Mouse (Mus musculus) MEL (cell line): Measurements from ENCODE around the gene Hyal4. TPM values are rescaled to one million over a fixed set of nuclear protein-coding genes. Genes with fewer than 3 reads are reported as not detected.

Source experiments
- DNase-seq: peaks from one replicate; pipeline ENCODE4 v3.0.0; 2011; ENCODE audit warnings: low read depth, low spot score
- H3K27ac ChIP-seq: 2 replicates; pipeline ENCODE4 v1.5.1; 2012; ENCODE audit warnings: low read depth, mild to moderate bottlenecking, control low read depth, low read length, moderate library complexity; ENCODE audit not compliant: control insufficient read depth
- H3K27me3 ChIP-seq, 2 experiments: fragments of 150-350 bp in 1 of 2; sonication (generic) in 1 of 2; 2 replicates each; pipeline ENCODE4 v1.6.1; 2012; ENCODE audit warnings: low read length in 2 of 2, mild to moderate bottlenecking in 2 of 2, improper control_type of control experiment in 1 of 2, moderate library complexity in 1 of 2; ENCODE audit not compliant: insufficient read depth in 2 of 2, control insufficient read depth in 1 of 2
- H3K36me3 ChIP-seq, 2 experiments: 2 replicates each; pipeline ENCODE4 v1.6.1; 2012 to 2014; ENCODE audit warnings: low read length in 2 of 2, improper control_type of control experiment in 1 of 2, inconsistent platforms in 1 of 2, mild to moderate bottlenecking in 1 of 2; ENCODE audit not compliant: insufficient read depth in 2 of 2, control insufficient read depth in 1 of 2
- H3K4me1 ChIP-seq, 2 experiments: fragments of 150-350 bp in 1 of 2; sonication (generic) in 1 of 2; 2 replicates each; pipeline ENCODE4 v1.6.1; 2012; ENCODE audit warnings: low read length in 2 of 2, improper control_type of control experiment in 1 of 2, mild to moderate bottlenecking in 1 of 2; ENCODE audit not compliant: insufficient read depth in 2 of 2, control insufficient read depth in 1 of 2
- H3K4me3 ChIP-seq, 2 experiments: fragments of 150-350 bp in 1 of 2; sonication (generic) in 1 of 2; 2 replicates each; pipeline ENCODE4 v1.5.1; 2012; ENCODE audit warnings: low read depth in 2 of 2, low read length in 2 of 2, mild to moderate bottlenecking in 2 of 2, moderate library complexity in 2 of 2, control low read depth in 1 of 2, improper control_type of control experiment in 1 of 2; ENCODE audit not compliant: control insufficient read depth in 1 of 2, insufficient read depth in 1 of 2
- H3K79me2 ChIP-seq: 2 replicates; pipeline ENCODE4 v1.6.1; 2012; ENCODE audit warnings: mild to moderate bottlenecking, low read length, moderate library complexity; ENCODE audit not compliant: control insufficient read depth, poor library complexity, insufficient read depth
- H3K9ac ChIP-seq: 2 replicates; pipeline ENCODE4 v1.6.1; 2012; ENCODE audit warnings: low read depth, mild to moderate bottlenecking, control low read depth, low read length, moderate library complexity; ENCODE audit not compliant: control insufficient read depth, poor library complexity, severe bottlenecking
- H3K9me3 ChIP-seq: fragments of 150-350 bp; sonication (generic); replicated peaks from 2 replicates; pipeline ENCODE4 v1.6.1; 2012; ENCODE audit warnings: mild to moderate bottlenecking, low read length, improper control_type of control experiment, moderate library complexity; ENCODE audit not compliant: insufficient read depth
- CTCF ChIP-seq, 3 experiments: IDR thresholded peaks in 2 of 3; conservative IDR thresholded peaks in 1 of 3; 2 replicates each; pipeline ENCODE4 v1.5.1; 2011 to 2012; ENCODE audit warnings: low read length in 3 of 3, low read depth in 2 of 3, mild to moderate bottlenecking in 2 of 3, improper control_type of control experiment in 1 of 3, inconsistent platforms in 1 of 3, mixed read lengths in 1 of 3, moderate library complexity in 1 of 3; ENCODE audit not compliant: control insufficient read depth in 1 of 3, insufficient read depth in 1 of 3, poor library complexity in 1 of 3, severe bottlenecking in 1 of 3
- ELF1 ChIP-seq: IDR thresholded peaks from 2 replicates; pipeline ENCODE4 v1.6.1; 2014; ENCODE audit warnings: low read depth, mild to moderate bottlenecking, inconsistent platforms, low read length, improper control_type of control experiment, moderate library complexity
- EP300 ChIP-seq, 2 experiments: IDR thresholded peaks; 2 replicates each; pipeline ENCODE4 v1.6.1; 2011; ENCODE audit warnings: improper control_type of control experiment in 2 of 2, low read length in 2 of 2, low read depth in 1 of 2, mild to moderate bottlenecking in 1 of 2
- ETS1 ChIP-seq: IDR thresholded peaks from 2 replicates; pipeline ENCODE4 v1.6.1; 2012; ENCODE audit warnings: low read depth, mild to moderate bottlenecking, inconsistent platforms, low read length, improper control_type of control experiment, moderate library complexity
- GATA1 ChIP-seq: IDR thresholded peaks from 2 replicates; pipeline ENCODE4 v1.6.1; 2011; ENCODE audit warnings: low read depth, low read length, improper control_type of control experiment
- HCFC1 ChIP-seq: IDR thresholded peaks from 2 replicates; pipeline ENCODE4 v1.6.1; 2012; ENCODE audit warnings: low read depth, mild to moderate bottlenecking, inconsistent platforms, low read length, improper control_type of control experiment, moderate library complexity
- JUND ChIP-seq: IDR thresholded peaks from 2 replicates; pipeline ENCODE4 v1.6.1; 2011; ENCODE audit warnings: low read depth, mild to moderate bottlenecking, improper control_type of control experiment, low read length
- MAFK ChIP-seq: IDR thresholded peaks from 2 replicates; pipeline ENCODE4 v1.6.1; 2011; ENCODE audit warnings: low read depth, mild to moderate bottlenecking, low read length, improper control_type of control experiment, borderline replicate concordance
- MAZ ChIP-seq: IDR thresholded peaks from 2 replicates; pipeline ENCODE4 v1.6.1; 2012; ENCODE audit warnings: low read depth, mild to moderate bottlenecking, inconsistent platforms, low read length, improper control_type of control experiment
- MEF2A ChIP-seq: IDR thresholded peaks from 2 replicates; pipeline ENCODE4 v1.6.1; 2014; ENCODE audit warnings: low read depth, mild to moderate bottlenecking, inconsistent platforms, low read length, improper control_type of control experiment; ENCODE audit not compliant: poor library complexity, insufficient replicate concordance, severe bottlenecking; ENCODE audit errors: extremely low read depth
- MYC ChIP-seq: IDR thresholded peaks from 2 replicates; pipeline ENCODE4 v1.6.1; 2011; ENCODE audit warnings: low read depth, mild to moderate bottlenecking, low read length, improper control_type of control experiment, moderate library complexity
- POLR2AphosphoS2 ChIP-seq: IDR thresholded peaks from 2 replicates; pipeline ENCODE4 v1.6.1; 2011; ENCODE audit warnings: low read length, improper control_type of control experiment
- RAD21 ChIP-seq: IDR thresholded peaks from 2 replicates; pipeline ENCODE4 v1.6.1; 2011; ENCODE audit warnings: mild to moderate bottlenecking, low read depth, low read length, improper control_type of control experiment
- SIN3A ChIP-seq: IDR thresholded peaks from 2 replicates; pipeline ENCODE4 v1.6.1; 2012; ENCODE audit warnings: low read length, improper control_type of control experiment, inconsistent platforms
- SMC3 ChIP-seq: IDR thresholded peaks from 2 replicates; pipeline ENCODE4 v1.6.1; 2011; ENCODE audit warnings: low read depth, low read length, improper control_type of control experiment
- TAL1 ChIP-seq: IDR thresholded peaks from 2 replicates; pipeline ENCODE4 v1.6.1; 2012; ENCODE audit warnings: mild to moderate bottlenecking, inconsistent platforms, low read length, moderate library complexity, mixed read lengths
- TBP ChIP-seq: IDR thresholded peaks from 2 replicates; pipeline ENCODE4 v1.8.0; 2011; ENCODE audit warnings: low read depth, low read length, improper control_type of control experiment
- ZC3H11A ChIP-seq: IDR thresholded peaks from 2 replicates; pipeline ENCODE4 v1.6.1; 2012; ENCODE audit warnings: low read depth, mild to moderate bottlenecking, inconsistent platforms, low read length, improper control_type of control experiment
- ZNF384 ChIP-seq: IDR thresholded peaks from 2 replicates; pipeline ENCODE4 v1.6.1; 2012; ENCODE audit warnings: low read depth, mild to moderate bottlenecking, inconsistent platforms, low read length, improper control_type of control experiment
- polyA plus RNA-seq, 2 experiments: library from polyadenylated mRNA; stranded (reverse) in 1 of 2; unstranded in 1 of 2; fragments of >175 nt in 1 of 2; fragments of >200 nt in 1 of 2; gene quantifications; 2 replicates each; pipeline versions ENCODE4 v1.2.1 to v1.2.4; 2012; ENCODE audit warnings: low replicate concordance in 2 of 2, low read depth in 1 of 2; ENCODE audit not compliant: insufficient read length in 2 of 2, insufficient read depth in 1 of 2, missing spikeins in 1 of 2
- total RNA-seq: library from RNA; depleted of rRNA; stranded (reverse); fragments of 300-350 nt; gene quantifications from 2 replicates; pipeline ENCODE4 v1.2.3, GENCODE M21; 2012

Hyal4 gene
- total and polyA plus RNA-seq, 3 experiments, result not detected

DNA sequence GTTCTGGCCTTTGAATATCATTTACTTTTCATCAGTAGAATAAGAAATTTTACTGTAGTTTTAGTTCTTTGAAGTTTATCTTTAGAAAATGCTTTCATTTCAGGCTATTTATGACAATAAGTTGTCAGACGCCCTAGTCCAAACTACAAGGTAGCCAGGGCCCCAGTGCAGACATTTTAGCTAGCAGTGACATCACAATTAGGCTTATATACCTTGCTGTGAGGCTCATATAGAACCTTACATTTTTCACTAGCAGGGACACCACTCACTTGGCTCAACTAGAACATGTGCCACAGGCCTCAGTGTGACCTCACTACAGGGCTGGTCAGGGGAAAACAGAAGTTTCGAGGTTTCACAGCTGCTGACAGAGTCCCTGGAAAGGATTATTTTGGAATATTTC, 40.6 kb upstream of the Hyal4 start:
- no peak for TF ChIP-seq TBP
- TF ChIP-seq HCFC1, result no peak
- no peak for DNase-seq
- Histone ChIP-seq H3K27me3 (no peaks in the 10 kb centered on the region; a peak in 1 of 4 replicates), H3K9ac (no peak overlapping the region), H3K79me2 (no peaks in the 10 kb centered on the region), H3K9me3 (no peaks in the 10 kb centered on the region), H3K27ac (no peak overlapping the region), H3K4me3 (no peak overlapping the region), H3K4me1 (no peaks in the 10 kb centered on the region), H3K36me3 (no peaks in the 10 kb centered on the region)

DNA sequence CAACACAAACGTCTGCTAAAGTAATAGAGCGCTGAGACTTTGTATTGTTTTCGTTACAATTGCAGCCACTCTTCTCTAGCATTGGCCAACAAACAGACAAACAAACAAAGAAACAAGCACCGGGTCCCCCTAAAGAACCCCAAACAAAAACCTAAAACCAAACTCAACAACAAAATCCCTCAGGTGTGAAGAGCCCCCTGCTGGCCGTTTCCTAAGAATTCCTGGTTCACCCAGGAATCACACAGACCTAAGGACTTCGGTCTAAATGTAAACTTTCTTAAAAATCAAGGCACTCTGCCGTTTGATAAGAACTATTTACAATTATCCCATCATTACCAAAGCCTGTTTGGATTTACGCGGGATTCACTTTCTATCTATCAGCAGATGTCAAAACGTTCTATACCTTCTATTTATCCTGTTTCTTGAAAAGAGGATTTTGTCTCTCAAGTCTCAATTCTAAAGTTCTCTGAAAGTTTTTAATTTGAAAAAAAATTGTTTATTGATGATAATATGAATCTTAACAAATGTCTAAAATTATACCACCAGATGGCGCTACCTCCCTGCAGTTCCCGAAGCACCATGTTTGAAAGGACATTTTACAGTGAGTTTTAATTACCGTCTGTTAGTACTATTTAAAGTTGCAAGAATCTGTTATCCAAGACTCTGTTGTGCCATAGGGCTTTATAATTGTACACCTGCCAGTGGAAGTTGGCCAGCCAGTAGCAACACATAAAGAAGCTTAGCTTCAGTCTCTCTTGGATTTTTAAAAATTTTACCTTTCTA, 26.6 kb upstream of the Hyal4 start:
- no peaks in the 10 kb centered on the region for H3K79me2 ChIP-seq
- H3K36me3 ChIP-seq, result peaks cover 0 to 2% of the 10 kb centered on the region in 2 experiments; a peak in 1 of 4 replicates
- no peak overlapping the region for H3K9ac ChIP-seq
- peaks cover 2 to 10% of the 10 kb centered on the region in 2 experiments; a peak in 3 of 4 replicates for H3K27me3 ChIP-seq
- peak; percentile 67 for DNase-seq
- no peaks in the 10 kb centered on the region for H3K4me1 ChIP-seq
- TF ChIP-seq TAL1 (no peak), MAZ (no peak), EP300 (IDR thresholded peaks at IDR 0.05; ENCODE audit: low read depth in 1 of 2, low read length in 2 of 2) (no peak), CTCF (IDR thresholded peaks at IDR 0.05 in 2 of 3, conservative IDR thresholded peaks at IDR 0.05 in 1 of 3; ENCODE audit: control insufficient read depth in 1 of 3, insufficient read depth in 1 of 3, low read depth in 2 of 3, low read length in 3 of 3, poor library complexity in 1 of 3, severe bottlenecking in 1 of 3) (peak; percentile 24 to 62 (median 29)), RAD21 (peak; percentile 80), MAFK (no peak), MYC (no peak), SMC3 (peak; percentile 71), GATA1 (no peak), SIN3A (0 out of 2 replicates have a peak, but pooled peaks have one; percentile 27), ZC3H11A (peak; percentile 62)
- H3K9me3 ChIP-seq, result no peaks in the 10 kb centered on the region
- H3K27ac ChIP-seq, result no peak overlapping the region
- no peak overlapping the region for H3K4me3 ChIP-seq

DNA sequence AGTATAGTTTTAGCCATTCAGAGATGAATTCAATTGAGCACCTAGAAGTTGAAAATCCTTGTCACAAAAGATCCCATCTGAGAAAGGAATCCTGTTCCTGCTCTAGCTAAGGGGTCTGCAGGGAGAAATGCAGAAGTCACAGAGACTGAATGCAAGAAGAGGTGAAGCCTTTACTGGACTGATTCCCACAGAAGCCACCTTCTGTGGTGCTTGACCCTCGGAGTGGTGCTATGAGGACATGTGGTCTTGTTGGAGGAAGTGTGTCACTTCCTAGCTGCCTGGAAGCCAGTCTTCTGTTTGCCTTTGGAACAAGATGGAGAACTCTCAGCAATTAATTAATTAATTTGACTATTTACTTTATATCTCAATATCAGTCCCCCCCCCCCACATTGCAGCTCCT, 20.0 kb upstream of the Hyal4 start:
- Histone ChIP-seq H3K27me3 (peaks cover 3 to 8% of the 10 kb centered on the region in 2 experiments), H3K4me3 (no peak overlapping the region), H3K79me2 (no peaks in the 10 kb centered on the region), H3K36me3 (no peaks in the 10 kb centered on the region), H3K9me3 (no peaks in the 10 kb centered on the region), H3K4me1 (no peaks in the 10 kb centered on the region), H3K27ac (no peak overlapping the region), H3K9ac (no peak overlapping the region)
- TF ChIP-seq SMC3, result no peak
- TF ChIP-seq TAL1, result no peak
- no peak for TF ChIP-seq CTCF (IDR thresholded peaks at IDR 0.05 in 2 of 3, conservative IDR thresholded peaks at IDR 0.05 in 1 of 3; ENCODE audit: control insufficient read depth in 1 of 3, insufficient read depth in 1 of 3, low read depth in 2 of 3, low read length in 3 of 3, poor library complexity in 1 of 3, severe bottlenecking in 1 of 3)
- TF ChIP-seq MEF2A, result no peak
- TF ChIP-seq POLR2AphosphoS2, result no peak
- no peak for TF ChIP-seq HCFC1
- no peak for TF ChIP-seq ELF1
- TF ChIP-seq GATA1, result no peak
- TF ChIP-seq EP300 (IDR thresholded peaks at IDR 0.05; ENCODE audit: low read depth in 1 of 2, low read length in 2 of 2), result no peak
- no peak for TF ChIP-seq ZNF384
- TF ChIP-seq MYC, result no peak
- no peak for TF ChIP-seq JUND
- no peak for TF ChIP-seq MAFK
- no peak for TF ChIP-seq ETS1
- DNase-seq, result no peak
